Mouse (Mus musculus) megakaryocyte progenitor cell, adult 5-6 weeks (primary cell): ENCODE measurements around the gene Mylk3. TPM values are rescaled to one million over a fixed set of nuclear protein-coding genes. Genes with fewer than 3 reads are reported as not detected.

Source experiments
- ATAC-seq: replicated peaks from 2 replicates; pipeline ENCODE4 v1.8.0; 2016; ENCODE audit warnings: mild to moderate bottlenecking, moderate TSS enrichment, inconsistent platforms; ENCODE audit not compliant: poor library complexity
- total RNA-seq, 2 experiments: library from RNA; stranded (forward) in 1 of 2; stranded (reverse) in 1 of 2; fragments of 157-497, 149-512 nt in 1 of 2; fragments of 200-1000 nt in 1 of 2; gene quantifications; 2 replicates each; pipeline versions ENCODE4 v1.2.3 to v1.2.4; 2015 to 2017

Mylk3 gene
- total RNA-seq, 2 experiments from 2014 or later = 2.8 to 4.8 TPM

DNA sequence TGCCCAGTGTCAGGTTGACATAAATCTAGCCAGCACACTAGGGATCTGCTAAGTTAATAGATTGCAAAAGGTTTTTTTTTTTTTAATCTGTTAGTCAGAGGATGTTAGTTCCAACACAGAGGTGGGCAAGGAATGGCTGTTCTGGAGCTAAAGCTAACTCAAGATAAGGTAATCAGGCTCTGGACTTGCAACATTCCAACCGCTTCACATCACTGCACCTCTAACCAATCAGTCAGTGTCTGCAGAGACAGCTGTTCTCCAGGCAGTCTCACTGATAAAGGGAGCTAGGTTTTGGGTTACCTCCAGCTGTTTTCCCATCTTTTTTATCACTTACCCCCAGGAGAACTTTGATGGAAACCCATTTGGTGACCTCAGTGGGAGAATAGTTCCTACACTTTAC, 5.3 kb upstream of the Mylk3 start:
- ATAC-seq = peak; percentile 18; the same call in 1 of the 2 replicates

DNA sequence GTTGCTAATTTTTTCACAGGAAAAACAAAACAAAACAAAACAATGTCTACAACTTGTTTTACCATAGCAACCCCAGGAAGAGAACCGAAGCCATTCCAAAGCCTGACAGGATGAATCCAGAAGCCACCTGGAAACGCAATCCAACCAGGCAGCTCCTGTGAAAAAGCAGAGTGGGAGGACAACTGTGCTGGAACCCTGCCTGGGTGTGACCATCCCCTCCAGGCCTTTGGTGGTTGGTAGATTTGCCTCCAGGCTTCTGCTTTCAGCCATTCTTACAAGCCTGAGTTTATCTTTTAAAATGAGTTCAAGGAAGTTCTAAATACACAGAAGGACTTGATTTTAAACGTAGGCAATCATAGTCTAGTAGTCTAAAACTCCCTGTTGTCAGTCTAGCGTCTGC, 4.2 kb downstream of the Mylk3 start:
- no peak for ATAC-seq

DNA sequence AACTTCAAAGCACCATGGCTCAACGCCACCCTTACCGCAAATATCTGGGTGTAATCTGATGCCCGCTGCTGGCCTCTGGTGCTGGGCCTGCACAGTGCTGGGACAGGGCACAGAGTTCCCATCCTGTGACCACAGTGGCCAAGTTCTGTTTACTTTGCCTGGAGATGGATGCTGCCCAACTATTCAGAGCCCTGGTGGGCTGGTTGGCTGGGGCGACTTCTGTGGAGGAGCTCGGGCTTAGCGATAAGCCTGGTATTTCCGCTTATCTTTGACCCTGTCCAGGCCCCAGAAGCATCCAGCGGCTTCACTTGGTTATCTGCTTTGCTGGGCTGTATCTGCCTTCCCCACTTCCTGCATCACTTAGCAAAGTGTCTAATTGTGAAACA, 5.3 kb downstream of the Mylk3 start:
- ATAC-seq = peak; percentile 74

DNA sequence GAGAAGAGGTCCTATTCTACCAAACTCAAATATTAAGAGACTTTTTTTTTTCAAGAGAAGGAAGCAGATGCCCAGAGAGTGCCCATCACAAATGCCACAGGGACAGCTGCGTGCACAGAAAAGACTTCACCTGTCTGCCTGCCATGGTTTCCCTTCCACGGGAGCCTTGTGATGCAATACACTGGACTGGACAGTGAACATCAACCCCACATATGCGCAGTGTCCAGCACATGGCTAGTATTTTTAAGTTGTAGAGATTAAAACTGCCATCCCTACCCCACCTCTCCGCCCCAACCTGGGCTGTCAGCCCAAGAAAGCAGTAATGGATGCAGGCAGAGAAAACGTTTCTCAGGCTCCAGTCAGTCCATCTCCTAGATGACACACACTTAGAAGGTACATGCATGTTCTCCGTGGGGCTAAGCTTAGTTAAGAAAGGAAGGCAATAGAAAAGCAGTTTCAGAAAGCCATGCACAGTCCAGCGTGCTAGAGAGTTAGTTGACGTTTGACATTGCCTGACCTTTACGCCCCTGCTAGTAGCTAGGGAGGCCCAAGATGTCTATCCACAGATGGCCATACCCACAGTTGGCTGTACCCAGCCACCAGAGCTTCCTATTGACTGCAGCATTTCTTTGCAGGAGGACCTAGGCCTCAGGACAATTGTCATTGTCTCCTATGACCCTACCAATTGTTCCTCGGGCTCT, 5.9 kb downstream of the Mylk3 start:
- no peak; the same call in 1 of the 2 replicates for ATAC-seq

DNA sequence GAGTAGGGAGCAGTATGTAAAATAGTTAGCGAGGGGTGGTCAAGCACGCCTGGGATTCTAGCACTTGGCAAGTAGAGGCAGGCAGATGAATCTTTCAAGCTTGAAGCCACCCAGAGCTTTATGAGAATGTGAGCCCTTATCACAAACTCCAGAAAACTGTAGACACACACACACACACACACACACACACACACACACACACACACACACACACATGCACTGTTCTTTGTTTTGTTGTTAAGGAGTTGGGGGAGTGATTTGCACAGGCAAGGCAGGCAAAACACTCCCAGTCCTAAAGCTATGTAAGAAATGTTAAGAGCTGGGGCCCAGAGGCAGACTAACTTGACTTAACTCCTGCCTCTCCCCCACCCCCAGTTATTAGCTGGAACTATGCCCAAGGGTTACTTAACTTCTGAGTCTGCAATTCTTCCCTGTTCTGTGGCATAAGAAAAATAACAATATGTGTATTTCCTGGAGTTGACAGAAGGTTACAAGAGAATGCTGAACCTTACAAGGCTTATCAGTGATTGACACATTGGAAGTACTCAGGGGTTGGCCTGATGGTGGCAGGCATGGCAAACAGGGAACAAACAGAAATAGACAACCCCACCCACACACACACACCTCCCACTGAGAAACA, 6.9 kb downstream of the Mylk3 start:
- peak; percentile 76 for ATAC-seq

DNA sequence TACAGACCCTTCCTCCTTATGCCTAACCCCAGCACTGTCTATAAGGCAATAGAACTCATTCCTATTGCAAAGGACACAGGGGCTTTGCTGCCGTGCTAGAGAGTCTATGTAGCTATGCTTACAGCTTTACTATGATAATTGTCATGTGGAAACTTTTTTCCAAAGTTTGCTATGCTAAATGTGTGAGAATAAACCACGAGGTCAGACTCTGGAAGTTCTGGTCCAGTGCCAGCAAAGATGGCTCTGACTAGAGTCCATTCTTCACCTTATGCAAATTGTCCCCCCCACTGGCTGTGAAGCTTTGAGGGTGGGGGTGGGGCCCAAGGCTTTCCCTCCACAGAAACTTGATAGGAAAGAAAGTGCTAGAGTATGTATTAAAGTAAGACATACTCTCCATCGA, 9.6 kb downstream of the Mylk3 start:
- ATAC-seq = no peak

- no peak for ATAC-seq
These were observed 11.9 kb downstream of the Mylk3 start for GRCm38 (mm10) chr8:85374286-85374685.

- peak; percentile 50 for ATAC-seq
These were observed 12.6 kb downstream of the Mylk3 start for GRCm38 (mm10) chr8:85373435-85374039.

DNA sequence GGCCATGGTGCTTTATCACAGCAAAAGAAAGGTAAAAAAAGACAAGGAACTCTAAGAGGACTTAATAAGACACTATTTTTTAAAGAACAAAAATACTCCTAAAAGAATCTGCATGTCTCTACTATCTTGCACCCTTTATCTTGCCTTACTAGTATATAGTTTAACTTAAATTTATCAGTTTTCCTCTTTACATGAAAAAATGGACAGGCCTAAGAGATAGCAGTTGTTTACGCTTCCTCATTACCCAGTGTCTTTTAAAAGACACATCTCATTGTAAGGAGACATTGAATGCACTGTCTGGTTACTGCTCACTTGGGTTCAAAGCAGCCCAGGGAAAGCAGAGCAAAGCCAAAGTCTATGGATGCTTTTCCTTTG, 13.7 kb downstream of the Mylk3 start:
- no peak for ATAC-seq

- 0 out of 2 replicates have a peak, but pooled peaks have one; percentile 42 for ATAC-seq
These were observed 14.2 kb downstream of the Mylk3 start for GRCm38 (mm10) chr8:85371736-85372464.

- no peak for ATAC-seq
These were observed 21.0 kb downstream of the Mylk3 start for GRCm38 (mm10) chr8:85365176-85365575.

DNA sequence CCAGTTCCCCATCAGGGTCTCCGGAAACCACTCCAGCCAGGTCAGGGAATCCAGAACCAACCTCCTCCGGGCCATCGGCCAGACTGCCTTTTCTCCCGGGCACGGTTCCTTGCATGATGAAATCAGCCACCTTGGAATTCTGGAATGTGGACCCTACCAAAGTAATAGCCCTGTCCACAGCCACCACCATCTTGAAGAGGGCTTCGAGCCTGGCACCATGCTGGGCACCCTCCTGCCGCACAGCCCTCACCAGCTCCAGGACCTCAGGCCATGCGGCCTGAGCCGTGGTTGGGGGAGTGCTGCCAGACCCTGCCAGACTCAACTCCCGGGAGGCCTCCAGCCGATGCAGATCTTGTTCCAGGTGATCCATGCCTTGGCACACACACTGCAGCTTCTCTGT, 21.5 kb downstream of the Mylk3 start:
- no peak for ATAC-seq

DNA sequence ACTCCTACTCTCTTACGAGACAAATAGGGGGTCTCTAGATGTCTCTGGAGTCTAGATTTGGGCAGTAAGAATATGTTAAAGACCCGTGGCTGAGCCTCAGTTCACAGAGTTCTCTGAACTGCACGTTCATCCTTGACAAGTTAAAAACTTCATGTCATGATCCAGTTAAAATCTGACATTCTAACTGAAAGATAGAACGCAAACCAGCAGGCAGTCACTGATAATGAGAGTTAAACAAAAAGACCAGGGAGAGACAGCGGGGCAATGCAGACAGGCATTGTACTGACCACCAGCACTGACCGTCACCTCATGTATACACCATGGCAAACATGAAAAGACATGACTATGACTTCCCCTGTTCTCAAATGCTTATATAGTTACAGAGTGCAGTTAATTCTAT, 22.7 kb downstream of the Mylk3 start:
- ATAC-seq = peak; percentile 31; the same call in 1 of the 2 replicates

DNA sequence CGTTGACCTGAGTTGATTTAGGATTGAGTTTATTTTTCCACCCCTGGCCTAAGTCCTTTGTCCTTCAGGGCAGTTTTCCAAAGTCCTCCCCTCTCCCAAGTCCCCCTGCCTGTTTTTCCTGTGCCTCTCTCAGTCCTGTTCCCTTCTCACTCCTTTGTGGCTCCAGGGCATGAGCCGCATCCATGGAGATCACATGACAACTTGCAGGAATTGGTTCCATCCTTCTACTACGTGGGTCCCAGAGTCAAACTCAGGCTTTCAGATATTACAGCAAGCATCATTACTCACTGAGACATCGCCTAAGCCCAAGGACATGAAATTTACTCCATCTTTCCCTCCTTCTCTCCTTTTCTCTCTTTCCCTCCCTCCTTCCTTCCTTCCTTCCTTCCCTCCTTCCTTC, 23.9 kb downstream of the Mylk3 start:
- no peak for ATAC-seq

DNA sequence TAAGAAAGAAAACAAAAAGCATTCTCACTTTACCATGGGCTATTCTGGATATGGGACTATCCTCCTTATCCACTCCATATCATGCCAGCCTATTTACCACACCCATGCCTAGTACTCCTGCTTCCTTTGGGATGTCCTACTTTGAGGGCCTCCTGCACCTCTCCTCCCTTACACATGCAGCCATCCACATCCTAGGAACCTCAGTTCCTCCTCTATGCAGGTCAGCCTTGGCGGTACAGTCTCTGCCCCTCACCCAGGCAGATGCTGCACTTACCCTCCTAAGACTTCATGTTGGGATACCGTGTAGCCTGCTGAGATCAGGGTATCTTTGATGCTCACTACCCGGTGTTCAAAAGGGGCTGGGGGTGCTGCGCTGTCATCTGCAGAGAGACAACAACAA, 32.9 kb downstream of the Mylk3 start:
- ATAC-seq = no peak

DNA sequence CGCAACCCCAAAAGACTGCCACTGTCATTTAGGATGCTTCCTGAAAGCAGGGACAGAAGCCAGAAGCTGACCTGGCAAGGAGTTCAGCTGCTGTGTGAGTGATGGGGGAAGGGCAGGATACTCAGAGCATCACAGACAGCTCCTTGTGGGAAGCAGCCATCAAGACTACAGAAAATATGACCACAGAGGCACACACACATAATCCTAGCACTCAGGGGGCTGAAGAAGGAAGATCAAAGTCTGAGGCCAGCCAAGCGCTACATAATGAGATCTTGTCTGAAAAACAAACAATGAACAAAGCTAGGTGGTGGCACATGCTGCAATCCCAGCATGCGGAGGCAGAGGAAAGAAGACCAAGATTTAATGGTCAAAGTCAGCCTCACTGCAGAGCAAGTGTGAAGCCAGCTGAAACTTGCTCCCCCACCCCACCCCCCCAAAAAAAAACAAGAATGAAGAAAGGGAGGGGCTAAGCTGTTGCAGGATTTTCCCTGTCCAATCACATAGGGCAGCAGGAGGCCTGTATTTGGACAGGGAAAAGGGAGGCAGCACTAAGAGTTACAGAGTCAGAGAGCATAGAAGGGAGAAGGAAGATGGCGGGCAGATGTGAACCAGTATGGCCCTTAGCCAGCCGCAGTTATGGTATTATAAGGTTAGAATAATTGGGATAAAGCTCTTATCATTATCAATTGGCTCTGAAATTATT, 46.1 kb downstream of the Mylk3 start:
- no peak for ATAC-seq

- no peak for ATAC-seq
These were observed 48.5 kb downstream of the Mylk3 start for GRCm38 (mm10) chr8:85337681-85338080.

- no peak for ATAC-seq
These were observed 49.8 kb downstream of the Mylk3 start for GRCm38 (mm10) chr8:85336211-85336933.

DNA sequence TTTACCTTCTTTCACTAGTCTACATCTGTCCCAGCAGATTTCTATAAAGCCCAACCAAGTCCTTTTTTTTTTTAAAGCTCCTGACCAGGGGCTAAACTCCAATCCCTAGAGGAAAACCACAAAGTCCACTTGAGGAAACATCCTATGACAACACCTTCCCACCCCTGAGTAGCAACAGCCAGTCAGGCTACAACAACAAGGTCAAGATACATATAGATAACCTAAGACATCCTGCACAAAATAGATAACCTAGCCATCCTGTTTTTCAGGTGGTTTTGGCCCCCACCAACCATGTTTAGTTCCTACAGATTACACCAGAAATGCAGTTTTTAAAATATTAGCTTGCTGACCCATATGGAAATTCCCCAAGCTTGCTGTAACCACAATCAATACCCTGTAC, 51.0 kb downstream of the Mylk3 start:
- ATAC-seq = 0 out of 2 replicates have a peak, but pooled peaks have one; percentile 34

DNA sequence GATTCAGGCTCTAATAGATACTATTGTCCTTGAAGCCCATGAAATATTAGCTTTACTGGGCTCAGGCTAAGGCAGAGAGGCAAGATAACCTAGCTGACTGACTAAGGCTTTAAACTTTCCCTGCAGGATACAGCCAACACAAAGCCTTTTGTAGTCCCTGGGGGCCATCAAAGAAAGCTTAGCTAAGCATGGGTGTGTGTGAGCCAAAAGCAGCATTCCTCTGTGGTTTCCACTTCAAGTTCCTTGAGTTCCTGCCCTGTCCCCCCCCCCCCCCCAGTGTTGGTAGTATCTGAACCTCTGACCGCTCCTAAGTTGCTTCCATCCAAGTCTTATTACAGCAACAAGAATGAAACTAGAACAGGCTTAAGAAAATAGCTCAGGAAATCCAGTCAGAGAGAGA, 56.6 kb downstream of the Mylk3 start:
- ATAC-seq = no peak
